Mouse (Mus musculus) forebrain, embryonic 12.5 days (tissue): ENCODE measurements around the gene Adam17. TPM values are rescaled to one million over a fixed set of nuclear protein-coding genes. Genes with fewer than 3 reads are reported as not detected.
A peak's percentile ranks its signal among the peaks of the same experiment; 100 is the strongest.

ENCODE experiments used
- ATAC-seq: fragments of 200-750 bp; cut with Nextera tagmentation; 2 replicates; pipeline ENCODE4 v1.8.0; 2017; ENCODE audit warnings: moderate TSS enrichment; ENCODE audit not compliant: low FRiP score
- H3K27ac ChIP-seq: fragments of 300-500 bp; sonication (generic); 2 replicates; pipeline ENCODE4 v1.5.1; 2016; ENCODE audit warnings: mild to moderate bottlenecking
- H3K27me3 ChIP-seq: fragments of 300-500 bp; sonication (generic); 2 replicates; pipeline ENCODE4 v1.6.1; 2016; ENCODE audit warnings: mild to moderate bottlenecking
- H3K36me3 ChIP-seq: fragments of 300-500 bp; sonication (generic); replicated peaks from 2 replicates; pipeline ENCODE4 v1.6.1; 2016; ENCODE audit warnings: mild to moderate bottlenecking
- H3K4me1 ChIP-seq: fragments of 300-500 bp; sonication (generic); 2 replicates; pipeline ENCODE4 v1.6.1; 2016
- H3K4me2 ChIP-seq: fragments of 300-500 bp; sonication (generic); 2 replicates; pipeline ENCODE4 v1.6.1; 2016; ENCODE audit warnings: mild to moderate bottlenecking, moderate library complexity
- H3K4me3 ChIP-seq: fragments of 300-500 bp; sonication (generic); replicated peaks from 2 replicates; pipeline ENCODE4 v1.5.1; 2016; ENCODE audit warnings: mild to moderate bottlenecking
- H3K9ac ChIP-seq: fragments of 300-500 bp; sonication (generic); 2 replicates; pipeline ENCODE4 v1.6.1; 2016; ENCODE audit warnings: mild to moderate bottlenecking
- H3K9me3 ChIP-seq: fragments of 300-500 bp; sonication (generic); 2 replicates; pipeline ENCODE4 v1.6.1; 2016
- WGBS: fragments of 180-500 bp; shearing (Covaris S2); methylation state at CpG from one replicate; pipeline ENCODE4 v1.1.7; 2016; 5-methylcytosine and 5-hydroxymethylcytosine counted together
- polyA plus RNA-seq: library from polyadenylated mRNA; unstranded; fragments of >200 nt; fragmentation: Nextera tagmentation; extraction: Ambion mirVana; gene quantifications from 2 replicates; pipeline ENCODE4 v1.2.1, GENCODE M21; 2016

Gene Adam17
- polyA plus RNA-seq, 1 experiment from 2014 or later, result 39.3 TPM

DNA sequence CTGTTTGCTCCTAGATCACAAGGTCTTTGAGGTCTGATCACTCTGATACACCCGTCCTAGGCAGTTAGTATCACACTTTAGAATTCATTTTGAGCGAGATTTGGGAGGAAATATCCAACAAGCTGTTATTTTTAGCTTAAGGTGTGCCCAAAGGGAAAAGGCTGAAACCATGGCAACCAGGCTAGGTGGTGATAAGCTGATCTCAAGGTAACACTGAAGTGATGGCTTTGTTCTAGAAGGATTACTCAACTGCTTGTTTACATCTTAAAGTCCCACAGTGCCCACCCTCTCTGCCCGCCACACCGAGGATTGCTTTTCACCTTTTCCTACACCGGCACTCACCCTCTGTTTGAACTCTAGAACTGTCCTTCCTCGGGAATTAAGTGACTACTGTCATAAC is 83.8 kb downstream of the Adam17 start:
- Histone ChIP-seq H3K27ac (no peak overlapping the region), H3K9ac (no peak overlapping the region), H3K4me3 (no peak overlapping the region), H3K4me2 (no peak overlapping the region), H3K9me3 (no peaks in the 10 kb centered on the region), H3K4me1 (peaks cover 19% of the 10 kb centered on the region), H3K27me3 (no peaks in the 10 kb centered on the region), H3K36me3 (peaks cover 34% of the 10 kb centered on the region)
- no peak for ATAC-seq
- WGBS, result 86% methylated on average over 6 of the region's 6 CpGs

DNA sequence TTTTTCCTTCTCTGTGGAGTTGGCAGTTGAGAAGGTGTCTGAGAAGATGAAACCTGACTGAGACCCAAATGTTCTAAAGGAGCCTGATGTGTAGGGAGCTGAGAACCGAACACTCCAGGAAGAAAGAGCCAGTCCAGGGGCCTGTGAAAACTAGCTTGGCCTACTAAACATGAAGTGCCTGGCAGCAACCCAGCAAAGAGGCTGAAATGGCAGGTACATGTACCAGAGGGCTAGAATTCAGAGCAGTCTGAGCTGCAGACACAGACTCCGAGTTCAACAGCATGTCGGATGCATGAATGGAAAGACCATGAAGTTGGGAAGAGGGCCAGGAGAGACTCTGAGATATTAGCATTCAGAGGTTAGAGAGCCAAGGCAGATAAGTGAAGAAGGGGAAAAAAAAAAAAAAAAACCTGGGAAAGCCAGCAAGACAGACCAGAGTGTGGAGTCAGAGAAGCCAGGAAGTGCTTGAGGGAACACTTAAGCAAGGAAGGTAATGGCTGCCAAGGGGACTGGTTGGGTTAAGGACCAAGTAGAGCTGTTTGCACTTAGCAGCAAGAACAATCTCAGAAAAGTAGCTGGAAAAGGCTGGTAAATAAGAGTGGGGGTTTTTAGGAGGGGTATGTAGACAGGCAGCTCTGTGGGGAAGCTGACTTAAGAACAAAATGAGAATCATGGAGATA is 84.6 kb downstream of the Adam17 start:
- no peak for ATAC-seq
- H3K4me3 ChIP-seq, result no peak overlapping the region
- H3K27ac ChIP-seq, result no peak overlapping the region
- no peak overlapping the region for H3K9ac ChIP-seq
- H3K27me3 ChIP-seq, result no peaks in the 10 kb centered on the region
- peaks cover 19% of the 10 kb centered on the region for H3K4me1 ChIP-seq
- H3K4me2 ChIP-seq, result no peak overlapping the region
- no peaks in the 10 kb centered on the region for H3K9me3 ChIP-seq
- H3K36me3 ChIP-seq, result peaks cover 26% of the 10 kb centered on the region
- 97% methylated on average over 3 of the region's 3 CpGs for WGBS

DNA sequence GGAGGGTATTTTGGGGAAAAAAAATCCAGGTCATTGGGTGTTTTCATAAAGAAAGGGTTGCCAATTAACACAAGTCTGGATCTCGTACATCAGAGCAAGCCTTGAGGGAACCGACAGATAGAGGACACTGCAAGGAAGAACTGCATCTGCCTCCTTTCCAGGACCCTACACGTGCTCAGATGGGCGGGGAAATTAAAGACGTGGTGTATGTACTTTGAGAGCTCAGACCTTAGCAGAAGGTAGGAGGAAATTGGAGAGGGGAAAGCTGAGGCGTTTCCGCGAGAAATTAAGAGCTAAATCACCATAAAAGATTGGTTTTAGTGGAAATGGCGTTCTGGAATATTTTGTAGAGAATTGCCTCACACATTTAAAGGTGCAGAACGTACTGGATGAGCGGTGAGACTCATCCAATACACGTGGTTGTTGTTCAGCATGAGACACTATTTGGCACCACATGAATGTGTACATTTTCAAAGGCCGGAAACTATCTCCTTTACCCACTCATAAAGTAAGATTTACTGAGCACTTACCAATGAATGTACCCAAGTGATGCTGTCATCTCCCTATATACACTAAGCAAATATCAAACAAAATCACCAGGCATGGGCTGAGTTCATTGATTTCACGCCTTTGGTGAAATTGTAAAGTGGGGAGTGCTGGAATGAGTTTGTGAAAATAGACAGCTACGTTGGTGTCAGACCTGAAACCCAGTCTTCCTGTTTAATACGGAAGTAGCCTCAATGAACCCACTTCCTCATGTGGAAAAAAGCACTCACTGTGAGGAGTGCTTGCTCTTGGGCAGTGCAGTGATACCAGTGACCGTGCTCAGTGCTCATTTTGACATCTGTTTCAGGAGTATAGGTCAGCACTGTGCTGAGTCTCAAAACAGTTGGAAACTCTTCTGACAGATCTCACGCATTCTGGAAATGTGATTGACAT is 86.5 kb downstream of the Adam17 start:
- peak overlapping the region; percentile 74 for H3K9ac ChIP-seq
- H3K36me3 ChIP-seq, result peaks cover 9% of the 10 kb centered on the region
- H3K9me3 ChIP-seq, result no peaks in the 10 kb centered on the region
- H3K27ac ChIP-seq, result peak overlapping the region; percentile 86
- ATAC-seq, result peak; percentile 41
- H3K4me3 ChIP-seq, result peak overlapping the region; percentile 80
- H3K4me1 ChIP-seq, result peaks cover 19% of the 10 kb centered on the region
- H3K4me2 ChIP-seq, result peak overlapping the region; percentile 76
- 38% methylated on average over 18 of the region's 18 CpGs for WGBS
- H3K27me3 ChIP-seq, result no peaks in the 10 kb centered on the region

DNA sequence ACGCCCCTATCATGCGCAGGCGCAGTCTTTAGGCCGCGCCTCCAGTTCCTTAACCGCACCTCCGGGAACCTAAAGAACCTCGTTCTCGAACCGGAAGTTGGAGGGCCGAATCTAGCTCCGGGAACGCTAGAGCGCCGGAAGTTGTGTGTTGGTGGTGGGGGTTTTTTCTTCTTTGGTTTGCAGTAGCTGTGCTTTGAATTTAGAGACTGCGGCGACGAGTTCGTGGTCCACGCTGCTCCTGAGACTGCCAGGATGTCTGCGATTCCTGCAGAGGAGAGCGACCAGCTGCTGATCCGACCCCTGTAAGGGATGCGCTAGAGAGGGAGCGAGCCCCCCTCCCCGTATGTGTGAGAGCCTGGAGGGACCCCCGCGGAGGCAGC is 87.2 kb downstream of the Adam17 start, which contains the start of gene Itgb1bp1:
Gene Itgb1bp1, minus strand, starts transcription at position 42 of the 380 bp plus-strand sequence.
- peaks cover 3% of the 10 kb centered on the region for H3K36me3 ChIP-seq
- ATAC-seq, result peak; percentile 97
- peak within 1 kb of the TSS; percentile 76 for H3K4me2 ChIP-seq
- H3K27me3 ChIP-seq, result no peaks in the 10 kb centered on the region
- peak within 1 kb of the TSS; percentile 86 for H3K27ac ChIP-seq
- H3K9me3 ChIP-seq, result no peaks in the 10 kb centered on the region
- H3K9ac ChIP-seq, result peak within 1 kb of the TSS; percentile 74
- peak within 1 kb of the TSS; percentile 80 for H3K4me3 ChIP-seq
- under 1% methylated on average over 28 of the region's 28 CpGs for WGBS
- H3K4me1 ChIP-seq, result peaks cover 19% of the 10 kb centered on the region

- H3K9ac ChIP-seq, result peak overlapping the region; percentile 74
- no peaks in the 10 kb centered on the region for H3K9me3 ChIP-seq
- no peak; the same call in none of the 2 replicates for ATAC-seq
Measured at GRCm38 (mm10) chr12:21285508-21286242, 87.8 kb downstream of the Adam17 start.

GRCm38 (mm10) chr12:21284761-21285441 is 88.5 kb downstream of the Adam17 start, which contains the start of gene Cpsf3:
Gene Cpsf3, plus strand, starts transcription at chr12:21285391.
- Histone ChIP-seq H3K9ac (peak within 1 kb of the TSS; percentile 74), H3K27me3 (no peaks in the 10 kb centered on the region), H3K4me1 (peaks cover 19% of the 10 kb centered on the region), H3K27ac (peak within 1 kb of the TSS; percentile 86), H3K9me3 (no peaks in the 10 kb centered on the region), H3K4me2 (peak within 1 kb of the TSS; percentile 76), H3K36me3 (no peaks in the 10 kb centered on the region), H3K4me3 (peak within 1 kb of the TSS; percentile 80)
- no peak for ATAC-seq
- WGBS, result 56% methylated on average over 11 of the region's 11 CpGs

More at GRCm38 (mm10) chr12:21285508-21286242, 87.8 kb downstream of the Adam17 start:
- Histone ChIP-seq H3K27me3 (no peaks in the 10 kb centered on the region), H3K4me2 (peak overlapping the region; percentile 76), H3K4me1 (peaks cover 19% of the 10 kb centered on the region), H3K4me3 (peak overlapping the region; percentile 80), H3K27ac (peak overlapping the region; percentile 69), H3K36me3 (no peaks in the 10 kb centered on the region; the same call in 1 of the 2 replicates)
- under 1% methylated on average over 46 of the region's 47 CpGs for WGBS

- Histone ChIP-seq H3K4me2 (no peak overlapping the region), H3K27ac (no peak overlapping the region), H3K4me1 (no peaks in the 10 kb centered on the region), H3K4me3 (no peak overlapping the region), H3K9ac (no peak overlapping the region), H3K27me3 (no peaks in the 10 kb centered on the region), H3K9me3 (no peaks in the 10 kb centered on the region), H3K36me3 (no peaks in the 10 kb centered on the region; the same call in 1 of the 2 replicates)
- ATAC-seq, result no peak
- 87% methylated on average over 1 of the region's 1 CpGs for WGBS
Measured at GRCm38 (mm10) chr12:21277352-21277864, 96.0 kb downstream of the Adam17 start.

GRCm38 (mm10) chr12:21274446-21274845 is 99.0 kb downstream of the Adam17 start:
- Histone ChIP-seq H3K4me2 (no peak overlapping the region), H3K4me1 (no peaks in the 10 kb centered on the region), H3K9ac (no peak overlapping the region), H3K27me3 (no peaks in the 10 kb centered on the region), H3K4me3 (no peak overlapping the region), H3K9me3 (no peaks in the 10 kb centered on the region), H3K27ac (no peak overlapping the region), H3K36me3 (peaks cover 27% of the 10 kb centered on the region)
- 86% methylated on average over 7 of the region's 7 CpGs for WGBS
- ATAC-seq, result no peak

Other genes with a start within 250 kb of the Adam17 start
- gene Cpsf3, start 88.2 kb downstream of the Adam17 start, polyA plus RNA-seq, result 124 and 130 TPM in 2 replicates
- 37.2 and 39.2 TPM in 2 replicates for gene Itgb1bp1, start 87.3 kb downstream of the Adam17 start, polyA plus RNA-seq
- 41.9 and 45.3 TPM in 2 replicates for gene Iah1, start 57.2 kb downstream of the Adam17 start, polyA plus RNA-seq
- gene Ywhaq, start 44.0 kb upstream of the Adam17 start, polyA plus RNA-seq, result 1,153 and 1,229 TPM in 2 replicates